ENCODE assay signal across 9 mouse cellular contexts in genomic region chr11:88523921-88524320, GRCm38 (mm10).
DNase-seq lines count a peak whose midpoint lies in the region; ATAC-seq and TF ChIP-seq lines count a peak whose summit lies in the region.
"Had no signal": no experiment of that assay in that cellular context is flagged by ENCODE, and none has a peak within 500 bp of the region (broad histone marks: within the 10 kb centered on the region; RNA-seq: fewer than 3 reads in every experiment).

No protein-coding gene starts in this region.

- no peak for TF ChIP-seq CTCF in small intestine, adult 2 months (IDR thresholded peaks at IDR 0.05; ENCODE audit: extremely low read depth, insufficient read length, insufficient replicate concordance, low read depth, low read length)

- 49% methylated on average over 4 of the region's 4 CpGs for WGBS in kidney, embryonic 16.5 days
- WGBS in small intestine, adult 2 months, result 60% methylated on average over 4 of the region's 4 CpGs

- H3K4me3 ChIP-seq in kidney, embryonic 16.5 days (ENCODE audit: low read length), result no peak overlapping the region
- H3K4me3 ChIP-seq in small intestine, adult 2 months (ENCODE audit: low read depth, low read length), result no peak overlapping the region
- H3K4me3 ChIP-seq: liver, embryonic 13.5 days had no signal

- no peak for ATAC-seq in kidney, embryonic 16.5 days (ENCODE audit: low FRiP score, low TSS enrichment)

- no peaks in the 10 kb centered on the region for H3K9me3 ChIP-seq in kidney, embryonic 16.5 days (ENCODE audit: low read length)
- H3K9me3 ChIP-seq: liver, embryonic 13.5 days had no signal

- TF ChIP-seq POLR2A in small intestine, adult 2 months (IDR thresholded peaks at IDR 0.05; ENCODE audit: low read depth, low read length), result no peak

- H3K4me1 ChIP-seq in kidney, embryonic 16.5 days (ENCODE audit: insufficient read depth, low read length), result peaks cover 73% of the 10 kb centered on the region
- peaks cover 4% of the 10 kb centered on the region for H3K4me1 ChIP-seq in small intestine, adult 2 months (ENCODE audit: control insufficient read depth, insufficient read depth, insufficient read length, low read length)

- peak overlapping the region; percentile 75; the same call in 1 of the 2 replicates for H3K27ac ChIP-seq in kidney, embryonic 16.5 days (ENCODE audit: low read length)
- 0 out of 2 replicates have a peak overlapping the region, but pooled peaks have one; percentile 4 for H3K27ac ChIP-seq in small intestine, adult 2 months (ENCODE audit: insufficient read depth, low read depth, low read length)
- H3K27ac ChIP-seq: liver, embryonic 13.5 days had no signal

- no peak overlapping the region for H3K9ac ChIP-seq in kidney, embryonic 16.5 days (replicated peaks; ENCODE audit: low read length)
- H3K9ac ChIP-seq: liver, embryonic 13.5 days had no signal

- no peaks in the 10 kb centered on the region for H3K36me3 ChIP-seq in kidney, embryonic 16.5 days (ENCODE audit: insufficient read depth, low read length)
- no peaks in the 10 kb centered on the region for H3K36me3 ChIP-seq in small intestine, adult 2 months (ENCODE audit: control insufficient read depth, insufficient read depth, low read length)
- H3K36me3 ChIP-seq: liver, embryonic 13.5 days had no signal

- peak; percentile 86 to 92 for DNase-seq in adrenal gland, adult (ENCODE audit: inconsistent age in 2 of 2, low spot score in 1 of 2)
- no peak for DNase-seq in adrenal gland, postnatal 4 days (ENCODE audit: low spot score in 2 of 2)
- DNase-seq in ovary, postnatal 36 days (ENCODE audit: low spot score), result peak; percentile 65
- no peak for DNase-seq in ovary, postnatal 14 days (ENCODE audit: low spot score)
- no peak for DNase-seq in yolk sac, embryonic 10.5 days (ENCODE audit: low spot score)
- DNase-seq in left cerebral cortex, adult 18-20 months (ENCODE audit: low spot score in 2 of 2), result no peak
- DNase-seq: liver, embryonic 13.5 days had no signal

- no peak overlapping the region for H3K4me2 ChIP-seq in kidney, embryonic 16.5 days (replicated peaks; ENCODE audit: low read depth, low read length)
- H3K4me2 ChIP-seq: liver, embryonic 13.5 days had no signal

- H3K27me3 ChIP-seq in kidney, embryonic 16.5 days (ENCODE audit: insufficient read depth, low read length), result no peaks in the 10 kb centered on the region
- no peaks in the 10 kb centered on the region for H3K27me3 ChIP-seq in small intestine, adult 2 months (ENCODE audit: control insufficient read depth, insufficient read depth, low read length)
- H3K27me3 ChIP-seq: liver, embryonic 13.5 days had no signal

Comparison
In these comparisons a context has a peak if more than half of its experiments do, and no peak if none do; other contexts are left out.
1. DNase-seq: peak in adrenal gland, adult (2 of 2) and ovary, postnatal 36 days (single experiment); none in adrenal gland, postnatal 4 days (0 of 2), ovary, postnatal 14 days (single experiment), yolk sac, embryonic 10.5 days (single experiment) and left cerebral cortex, adult 18-20 months (0 of 2).